Mouse (Mus musculus): ENCODE results near the gene Dag1. TPM values are rescaled to one million over a fixed set of nuclear protein-coding genes. Genes with fewer than 3 reads are reported as not detected.

The Dag1 gene
- polyA plus RNA-seq, 1 experiment from 2014 or later = 42.0 TPM

DNA sequence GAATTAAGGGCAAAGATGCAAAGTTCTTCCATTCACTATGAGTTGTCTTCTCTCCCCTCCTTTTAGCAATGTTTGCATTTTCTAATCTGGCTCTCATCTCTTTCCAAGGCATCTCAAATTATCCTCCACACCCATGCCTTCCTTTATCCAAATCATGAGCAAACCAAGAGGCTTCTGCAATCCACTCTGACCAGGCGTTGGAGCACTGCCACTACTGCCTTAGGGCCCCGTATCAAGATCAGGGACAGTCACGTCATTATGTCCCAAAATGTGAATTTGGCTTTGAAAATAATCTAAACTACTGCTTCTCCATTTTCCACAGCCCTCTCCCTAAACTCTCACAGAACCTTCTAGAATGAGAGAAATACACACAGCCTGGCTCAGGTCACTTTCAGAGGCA lies 19.2 kb downstream of the Dag1 start:
- peaks cover 22% of the 10 kb centered on the region for H3K36me3 ChIP-seq (ENCODE audit: control insufficient read depth, insufficient read depth, low read length)
- no peaks in the 10 kb centered on the region for H3K27me3 ChIP-seq (replicated peaks; ENCODE audit: control insufficient read depth, insufficient read depth, low read length)
- no peak overlapping the region for H3K4me3 ChIP-seq (ENCODE audit: low read depth, low read length)
- H3K9me3 ChIP-seq (replicated peaks; ENCODE audit: control insufficient read depth, low read length) = no peaks in the 10 kb centered on the region
- no peaks in the 10 kb centered on the region for H3K4me1 ChIP-seq (ENCODE audit: control insufficient read depth, insufficient read depth, low read length)
- H3K4me2 ChIP-seq (ENCODE audit: low read length) = no peak overlapping the region
- 96% methylated on average over 3 of the region's 3 CpGs for WGBS
- H3K9ac ChIP-seq (ENCODE audit: low read length) = no peak overlapping the region
- ATAC-seq = no peak
- no peak for DNase-seq (ENCODE audit: low spot score)
- no peak overlapping the region for H3K27ac ChIP-seq (ENCODE audit: low read depth, low read length)

DNA sequence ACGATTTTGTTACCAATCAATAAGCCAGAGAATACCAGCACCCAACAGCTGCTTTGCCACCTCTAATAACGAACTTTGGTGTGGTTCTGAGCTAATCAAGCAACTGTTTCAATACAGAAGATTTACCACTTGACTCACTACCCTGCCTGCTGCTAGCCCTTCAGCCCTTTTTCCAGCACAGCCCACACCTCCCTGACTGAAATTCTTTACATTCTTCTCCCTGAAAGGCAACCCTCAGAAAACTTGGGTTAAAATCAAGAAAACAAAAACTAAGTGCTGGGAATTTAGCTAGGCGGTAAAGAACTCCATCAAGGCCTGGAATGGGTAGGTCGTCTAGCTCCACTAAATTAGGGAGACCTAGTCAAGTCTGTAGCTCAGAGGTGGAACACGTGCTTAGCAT lies 23.8 kb downstream of the Dag1 start:
- Histone ChIP-seq H3K27ac (ENCODE audit: low read depth, low read length) (no peak overlapping the region), H3K4me2 (ENCODE audit: low read length) (no peak overlapping the region), H3K27me3 (replicated peaks; ENCODE audit: control insufficient read depth, insufficient read depth, low read length) (no peaks in the 10 kb centered on the region), H3K4me1 (ENCODE audit: control insufficient read depth, insufficient read depth, low read length) (no peaks in the 10 kb centered on the region), H3K9me3 (replicated peaks; ENCODE audit: control insufficient read depth, low read length) (no peaks in the 10 kb centered on the region), H3K9ac (ENCODE audit: low read length) (no peak overlapping the region), H3K4me3 (ENCODE audit: low read depth, low read length) (no peak overlapping the region), H3K36me3 (ENCODE audit: control insufficient read depth, insufficient read depth, low read length) (0 out of 2 replicates have a peak, but pooled peaks cover 6% of the 10 kb centered on the region)
- WGBS = 76% methylated on average over 5 of the region's 5 CpGs
- ATAC-seq = no peak
- no peak for DNase-seq (ENCODE audit: low spot score)

DNA sequence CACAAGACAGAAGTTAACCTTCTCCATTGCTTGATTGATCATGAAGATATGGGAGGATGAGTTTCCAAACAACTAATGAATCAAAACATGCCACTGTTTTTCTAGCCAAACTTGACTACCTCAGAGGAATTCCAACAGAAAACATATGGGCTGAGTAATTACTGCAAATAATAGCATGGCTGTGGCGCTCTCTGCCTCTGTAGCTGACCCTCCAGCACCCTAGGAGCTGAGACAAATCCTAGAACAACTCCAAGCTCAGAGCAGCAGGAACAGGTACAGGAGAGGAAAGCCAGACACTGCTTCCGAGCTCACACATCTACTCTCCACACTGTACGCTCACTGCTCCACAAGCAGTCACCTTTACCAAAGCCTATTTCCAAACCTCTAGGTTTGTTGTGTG lies 24.9 kb downstream of the Dag1 start:
- no peaks in the 10 kb centered on the region for H3K27me3 ChIP-seq (replicated peaks; ENCODE audit: control insufficient read depth, insufficient read depth, low read length)
- H3K4me1 ChIP-seq (ENCODE audit: control insufficient read depth, insufficient read depth, low read length) = no peaks in the 10 kb centered on the region
- H3K4me3 ChIP-seq (ENCODE audit: low read depth, low read length) = no peak overlapping the region
- H3K9ac ChIP-seq (ENCODE audit: low read length) = no peak overlapping the region
- WGBS = 93% methylated on average over 3 of the region's 3 CpGs
- H3K4me2 ChIP-seq (ENCODE audit: low read length) = no peak overlapping the region
- ATAC-seq (no peak), DNase-seq (ENCODE audit: low spot score) (no peak)
- H3K27ac ChIP-seq (ENCODE audit: low read depth, low read length) = no peak overlapping the region
- no peaks in the 10 kb centered on the region for H3K9me3 ChIP-seq (replicated peaks; ENCODE audit: control insufficient read depth, low read length)
- H3K36me3 ChIP-seq (ENCODE audit: control insufficient read depth, insufficient read depth, low read length) = peaks cover 14% of the 10 kb centered on the region; the same call in 1 of the 2 replicates

DNA sequence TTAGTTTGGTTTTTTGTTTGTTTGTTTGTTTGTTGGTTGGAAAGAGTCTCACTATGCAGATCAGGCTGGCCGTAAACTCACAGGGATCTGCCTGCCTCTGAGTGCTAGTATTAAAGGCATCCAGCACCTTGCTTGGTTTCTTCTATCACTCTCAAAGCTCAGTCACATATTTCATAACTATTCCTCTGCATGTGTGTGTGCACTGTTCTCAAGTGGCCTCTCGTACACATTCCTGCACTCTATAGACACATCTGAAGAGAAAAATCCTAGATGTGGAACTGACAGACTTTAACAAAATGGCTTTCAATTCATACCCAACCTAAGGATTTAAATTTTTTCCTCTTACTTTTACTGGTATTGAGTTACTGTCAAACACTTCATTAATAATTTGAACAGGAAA lies 25.4 kb downstream of the Dag1 start:
- no peaks in the 10 kb centered on the region for H3K27me3 ChIP-seq (replicated peaks; ENCODE audit: control insufficient read depth, insufficient read depth, low read length)
- ATAC-seq = no peak

DNA sequence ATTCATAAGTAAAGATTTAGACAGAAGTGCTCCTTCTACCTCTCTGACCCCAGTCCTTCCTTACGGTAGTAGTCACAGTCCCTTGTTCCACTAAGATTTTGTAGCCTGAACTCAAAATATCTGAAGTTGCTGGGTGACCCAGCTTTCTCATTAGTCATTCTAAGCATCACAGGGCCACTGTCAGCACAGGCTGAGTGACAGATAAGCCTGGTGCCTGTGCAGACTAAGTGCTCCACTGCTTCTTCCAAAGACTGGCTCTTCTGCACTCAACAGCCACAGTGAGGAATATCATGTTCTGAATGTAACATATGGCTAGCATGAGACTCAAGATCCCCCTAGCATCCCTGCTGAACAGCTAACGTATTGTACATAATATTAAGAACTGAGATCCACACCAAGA lies 29.1 kb downstream of the Dag1 start:
- 89% methylated on average over 2 of the region's 2 CpGs for WGBS
- Histone ChIP-seq H3K4me3 (ENCODE audit: low read depth, low read length) (no peak overlapping the region), H3K27ac (ENCODE audit: low read depth, low read length) (no peak overlapping the region), H3K36me3 (ENCODE audit: control insufficient read depth, insufficient read depth, low read length) (peaks cover 13% of the 10 kb centered on the region; the same call in 1 of the 2 replicates), H3K4me2 (ENCODE audit: low read length) (no peak overlapping the region), H3K4me1 (ENCODE audit: control insufficient read depth, insufficient read depth, low read length) (no peaks in the 10 kb centered on the region), H3K27me3 (replicated peaks; ENCODE audit: control insufficient read depth, insufficient read depth, low read length) (no peaks in the 10 kb centered on the region), H3K9ac (ENCODE audit: low read length) (no peak overlapping the region), H3K9me3 (replicated peaks; ENCODE audit: control insufficient read depth, low read length) (no peaks in the 10 kb centered on the region)
- no peak for DNase-seq (ENCODE audit: low spot score)
- ATAC-seq = no peak

More for the DNA sequence above, 25.4 kb downstream of the Dag1 start:
- WGBS = 87% methylated on average over 2 of the region's 2 CpGs
- no peak overlapping the region for H3K4me3 ChIP-seq (ENCODE audit: low read depth, low read length)
- no peak overlapping the region for H3K27ac ChIP-seq (ENCODE audit: low read depth, low read length)
- no peaks in the 10 kb centered on the region for H3K4me1 ChIP-seq (ENCODE audit: control insufficient read depth, insufficient read depth, low read length)
- no peak overlapping the region for H3K9ac ChIP-seq (ENCODE audit: low read length)
- no peak for DNase-seq (ENCODE audit: low spot score)
- no peaks in the 10 kb centered on the region for H3K9me3 ChIP-seq (replicated peaks; ENCODE audit: control insufficient read depth, low read length)
- H3K4me2 ChIP-seq (ENCODE audit: low read length) = no peak overlapping the region
- H3K36me3 ChIP-seq (ENCODE audit: control insufficient read depth, insufficient read depth, low read length) = peaks cover 13% of the 10 kb centered on the region; the same call in 1 of the 2 replicates

DNA sequence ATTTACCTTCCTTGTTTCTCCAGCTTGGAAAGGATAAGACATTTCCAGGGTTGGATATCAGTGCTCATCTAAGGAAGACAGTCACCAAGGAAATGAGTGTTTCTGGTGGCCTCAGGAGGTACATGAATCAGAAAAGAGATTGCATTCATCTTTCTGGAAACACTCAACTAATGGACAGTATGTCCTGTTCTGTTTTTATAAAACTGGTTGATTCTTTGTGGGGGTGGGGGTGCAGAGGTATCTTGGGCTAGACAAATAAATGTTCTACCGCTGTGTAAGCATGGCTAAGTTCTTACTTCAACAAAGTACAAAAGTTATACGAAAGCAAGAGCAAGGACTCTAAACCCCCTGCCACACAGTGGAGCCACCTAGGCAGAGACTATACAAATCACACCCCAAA lies 30.9 kb downstream of the Dag1 start:
- DNase-seq (ENCODE audit: low spot score) = no peak
- ATAC-seq = no peak
- no peak overlapping the region for H3K9ac ChIP-seq (ENCODE audit: low read length)
- WGBS = 97% methylated on average over 2 of the region's 2 CpGs
- peaks cover 18% of the 10 kb centered on the region for H3K36me3 ChIP-seq (ENCODE audit: control insufficient read depth, insufficient read depth, low read length)
- H3K9me3 ChIP-seq (replicated peaks; ENCODE audit: control insufficient read depth, low read length) = no peaks in the 10 kb centered on the region
- no peaks in the 10 kb centered on the region for H3K4me1 ChIP-seq (ENCODE audit: control insufficient read depth, insufficient read depth, low read length)
- no peaks in the 10 kb centered on the region for H3K27me3 ChIP-seq (replicated peaks; ENCODE audit: control insufficient read depth, insufficient read depth, low read length)
- H3K4me3 ChIP-seq (ENCODE audit: low read depth, low read length) = no peak overlapping the region
- no peak overlapping the region for H3K4me2 ChIP-seq (ENCODE audit: low read length)
- H3K27ac ChIP-seq (ENCODE audit: low read depth, low read length) = no peak overlapping the region

DNA sequence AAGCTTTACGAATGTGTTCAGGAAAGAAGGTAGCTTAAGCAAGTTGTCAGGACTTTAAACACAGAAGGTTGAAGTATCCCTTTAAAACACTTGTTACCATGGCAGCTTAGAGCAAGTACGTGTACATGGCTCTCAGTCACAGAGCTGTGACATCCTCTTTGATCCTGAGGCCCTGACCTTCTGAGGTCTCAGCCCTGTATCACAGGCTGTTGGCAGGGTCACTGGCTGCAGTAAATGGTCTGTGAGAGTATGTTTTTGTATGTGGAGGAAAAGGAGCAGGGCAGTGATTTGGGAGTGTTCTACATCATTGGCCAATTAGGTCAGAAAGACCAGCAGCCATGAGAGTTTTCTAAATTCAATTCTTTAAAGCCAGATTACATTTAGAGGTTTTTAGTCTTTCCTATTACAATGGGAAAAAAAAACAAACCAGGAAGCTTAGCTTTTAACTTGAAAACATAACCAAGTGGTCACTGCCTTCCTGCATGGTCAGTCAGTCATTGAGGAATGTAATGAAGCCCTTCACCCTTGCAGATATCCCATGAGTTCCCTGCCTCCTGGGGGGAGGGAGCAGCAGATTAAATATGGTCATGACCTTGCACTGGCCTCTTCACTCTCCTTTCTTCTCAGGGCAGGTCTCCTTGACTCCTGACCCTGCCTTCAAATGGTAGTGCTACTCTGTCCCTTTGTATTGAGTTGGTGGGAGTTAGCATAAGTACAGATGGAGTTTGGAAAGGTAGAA lies 35.7 kb downstream of the Dag1 start:
- Histone ChIP-seq H3K9ac (ENCODE audit: low read length) (no peak overlapping the region), H3K9me3 (replicated peaks; ENCODE audit: control insufficient read depth, low read length) (no peaks in the 10 kb centered on the region), H3K4me3 (ENCODE audit: low read depth, low read length) (no peak overlapping the region), H3K27ac (ENCODE audit: low read depth, low read length) (no peak overlapping the region), H3K4me2 (ENCODE audit: low read length) (no peak overlapping the region), H3K4me1 (ENCODE audit: control insufficient read depth, insufficient read depth, low read length) (no peaks in the 10 kb centered on the region), H3K27me3 (replicated peaks; ENCODE audit: control insufficient read depth, insufficient read depth, low read length) (no peaks in the 10 kb centered on the region), H3K36me3 (ENCODE audit: control insufficient read depth, insufficient read depth, low read length) (peaks cover 6% of the 10 kb centered on the region)
- DNase-seq (ENCODE audit: low spot score) (no peak), ATAC-seq (no peak)
- 83% methylated on average over 2 of the region's 2 CpGs for WGBS

DNA sequence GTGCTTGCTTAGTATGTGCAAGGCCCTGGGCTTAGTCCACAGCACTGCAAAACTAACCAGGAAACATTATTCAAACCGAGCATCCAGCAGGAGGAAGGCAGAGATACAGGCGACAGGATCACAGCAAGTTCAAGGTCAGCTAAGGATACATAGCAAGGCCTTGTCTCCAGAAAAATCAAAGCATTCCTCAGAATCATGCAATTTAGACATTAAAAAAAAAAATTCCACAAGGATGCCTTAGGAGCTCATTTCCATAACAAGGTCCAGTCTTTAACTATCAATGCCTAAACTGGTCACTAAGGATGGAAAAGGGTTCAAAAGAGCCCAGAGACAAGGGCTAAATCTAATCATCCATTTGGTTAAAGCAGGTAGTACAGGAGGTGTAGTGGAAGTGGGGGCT lies 38.6 kb downstream of the Dag1 start:
- peaks cover 6% of the 10 kb centered on the region for H3K36me3 ChIP-seq (ENCODE audit: control insufficient read depth, insufficient read depth, low read length)
- H3K9me3 ChIP-seq (replicated peaks; ENCODE audit: control insufficient read depth, low read length) = no peaks in the 10 kb centered on the region
- ATAC-seq = no peak
- no peaks in the 10 kb centered on the region for H3K4me1 ChIP-seq (ENCODE audit: control insufficient read depth, insufficient read depth, low read length)
- no peaks in the 10 kb centered on the region for H3K27me3 ChIP-seq (replicated peaks; ENCODE audit: control insufficient read depth, insufficient read depth, low read length)
- H3K9ac ChIP-seq (ENCODE audit: low read length) = no peak overlapping the region
- no peak overlapping the region for H3K4me3 ChIP-seq (ENCODE audit: low read depth, low read length)
- DNase-seq (ENCODE audit: low spot score) = no peak
- no peak overlapping the region for H3K4me2 ChIP-seq (ENCODE audit: low read length)
- H3K27ac ChIP-seq (ENCODE audit: low read depth, low read length) = no peak overlapping the region
- 87% methylated on average over 2 of the region's 2 CpGs for WGBS

DNA sequence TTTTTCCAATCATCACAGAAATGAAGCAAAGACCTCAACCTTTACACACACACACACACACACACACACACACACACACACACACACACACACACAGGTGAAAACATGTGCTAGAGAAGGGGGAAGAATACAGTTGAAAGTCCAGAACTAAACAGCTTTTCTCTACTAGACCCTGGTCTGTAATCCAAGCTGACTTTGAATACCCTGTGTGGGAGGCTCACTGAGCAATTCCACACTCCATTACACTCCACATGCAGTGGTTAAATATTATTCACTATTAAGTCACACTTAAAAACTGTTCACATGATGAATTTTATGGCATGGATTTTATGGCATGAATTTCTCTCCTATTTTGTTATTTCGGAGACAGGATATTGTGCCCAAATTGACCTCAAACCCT lies 40.1 kb downstream of the Dag1 start:
- no peak for DNase-seq (ENCODE audit: low spot score)
- Histone ChIP-seq H3K27me3 (replicated peaks; ENCODE audit: control insufficient read depth, insufficient read depth, low read length) (no peaks in the 10 kb centered on the region), H3K4me3 (ENCODE audit: low read depth, low read length) (no peak overlapping the region), H3K9me3 (replicated peaks; ENCODE audit: control insufficient read depth, low read length) (no peaks in the 10 kb centered on the region), H3K4me1 (ENCODE audit: control insufficient read depth, insufficient read depth, low read length) (no peaks in the 10 kb centered on the region), H3K4me2 (ENCODE audit: low read length) (no peak overlapping the region), H3K9ac (ENCODE audit: low read length) (no peak overlapping the region), H3K27ac (ENCODE audit: low read depth, low read length) (no peak overlapping the region), H3K36me3 (ENCODE audit: control insufficient read depth, insufficient read depth, low read length) (peaks cover 6% of the 10 kb centered on the region; the same call in 1 of the 2 replicates)
- WGBS = 98% methylated on average over 1 of the region's 1 CpGs
- ATAC-seq = no peak

All from forebrain, embryonic 14.5 days (tissue).